Mouse (Mus musculus) liver (tissue): Measurements from ENCODE around the gene Tmprss11f.
"Not testable (repeated sequence)": the region's sequence is repeated elsewhere in the genome, so short reads cannot be mapped to it uniquely, and the experiment has no call there.

Source experiments
- DNase-seq: peaks from one replicate; pipeline ENCODE4 v3.0.0-alpha.2; 2020; ENCODE audit warnings: mixed read lengths

The Tmprss11f gene

DNA sequence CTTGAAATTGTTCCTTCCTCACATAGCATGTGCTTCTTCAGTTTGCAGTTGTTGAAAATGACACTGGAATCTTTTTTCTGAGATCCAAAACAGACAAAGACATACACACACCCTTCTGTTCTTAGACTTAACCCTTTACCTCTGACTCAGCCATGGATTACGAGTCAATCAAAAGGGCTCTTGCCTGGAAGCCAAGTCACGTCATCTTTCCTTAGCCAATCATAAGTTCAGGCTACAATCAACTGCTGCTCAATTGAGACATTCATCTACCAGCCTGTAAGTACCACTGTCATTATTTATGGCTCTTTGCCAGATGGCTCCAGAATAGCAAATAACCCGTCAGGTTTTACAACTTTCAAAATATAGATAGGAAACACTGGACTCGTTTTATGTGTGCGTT lies at the start of gene Tmprss11f:
Gene Tmprss11f, minus strand, starts transcription at position 101 of the 400 bp plus-strand sequence.
- DNase-seq: no peak

GRCm38 (mm10) chr5:86676262-86676661 lies 44.0 kb upstream of the Tmprss11f start, which contains the start of gene Tmprss11b:
TSS of gene Tmprss11b (minus strand) at chr5:86676362.
- no peak for DNase-seq

DNA sequence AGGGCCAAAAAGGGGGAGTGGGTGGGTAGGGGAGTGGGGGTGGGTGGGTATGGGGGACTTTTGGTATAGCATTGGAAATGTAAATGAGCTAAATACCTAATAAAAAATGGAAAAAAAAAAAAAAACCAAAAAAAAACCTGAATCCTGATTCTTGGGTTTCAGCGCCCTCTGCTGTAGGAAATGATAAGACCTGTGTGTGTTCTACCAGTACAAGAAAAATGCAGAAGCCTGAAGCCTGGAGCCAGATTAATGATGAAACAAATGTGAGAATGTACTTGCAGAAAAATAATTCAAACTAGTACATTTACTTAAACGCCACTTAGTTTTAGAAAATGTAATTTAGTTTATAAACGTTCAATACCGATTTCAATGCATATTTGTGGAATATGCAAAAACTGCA lies 17.0 kb upstream of the Tmprss11f start:
- peak; percentile 9 for DNase-seq

DNA sequence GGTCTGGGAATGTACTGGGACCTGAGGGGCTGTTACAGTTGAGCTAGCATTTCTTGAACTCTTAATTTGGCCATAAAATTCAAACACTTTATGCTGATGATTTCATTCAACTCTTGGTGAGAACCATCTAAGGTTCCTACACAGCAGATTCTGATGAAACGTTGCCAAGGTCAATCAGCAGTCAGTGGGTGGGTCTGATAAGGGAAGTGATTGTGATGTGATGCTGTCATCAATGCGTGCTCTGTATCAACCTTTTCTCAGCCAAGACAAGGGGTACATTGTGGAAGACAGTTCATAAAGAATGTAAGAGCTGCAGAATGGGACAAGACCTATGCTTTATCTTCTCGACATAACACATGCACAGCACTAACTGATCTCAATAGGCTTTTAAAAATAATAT lies 8.6 kb upstream of the Tmprss11f start:
- DNase-seq: no peak

GRCm38 (mm10) chr5:86630700-86631099 lies 1.5 kb downstream of the Tmprss11f start:
- DNase-seq: no peak

DNA sequence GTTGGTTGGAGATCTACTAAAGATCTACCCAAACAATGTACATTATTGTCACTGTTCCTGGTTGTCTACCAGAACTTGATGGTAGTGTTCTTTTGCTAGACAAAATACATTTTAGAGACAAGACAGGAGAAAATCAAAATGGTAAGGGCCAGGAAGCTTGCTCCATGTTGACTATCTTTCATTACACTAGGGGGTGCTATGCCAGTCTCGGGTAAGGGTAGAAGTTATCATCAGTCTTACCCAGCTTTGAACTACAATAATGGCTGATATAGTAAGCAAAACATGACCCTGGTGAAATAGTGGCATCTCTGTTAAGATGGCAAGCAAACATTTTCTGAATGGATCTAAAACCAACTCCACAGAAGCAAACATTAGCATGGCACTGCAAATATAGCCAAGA lies 10.4 kb downstream of the Tmprss11f start:
- no peak for DNase-seq

- DNase-seq: no peak
Observed at GRCm38 (mm10) chr5:86585896-86586295, 46.3 kb downstream of the Tmprss11f start.

DNA sequence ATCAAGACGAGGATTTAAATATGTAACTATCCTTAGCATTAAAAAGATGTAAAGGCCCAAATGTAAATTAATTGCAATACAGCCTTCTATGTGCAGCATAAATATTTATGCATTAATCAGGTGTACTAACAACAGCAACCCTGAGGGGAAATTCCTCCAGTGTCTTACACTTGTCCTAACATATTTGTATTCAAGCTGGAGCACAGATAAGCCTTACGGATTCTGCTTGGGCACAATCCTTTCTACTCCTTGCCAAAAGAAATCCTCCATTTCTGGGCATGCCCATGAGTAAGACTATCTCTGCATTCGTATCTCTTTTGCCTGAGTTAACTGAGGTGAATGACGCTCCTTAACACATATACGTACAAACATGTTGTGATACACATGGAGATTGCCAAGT lies 49.6 kb downstream of the Tmprss11f start:
- DNase-seq: no peak

DNA sequence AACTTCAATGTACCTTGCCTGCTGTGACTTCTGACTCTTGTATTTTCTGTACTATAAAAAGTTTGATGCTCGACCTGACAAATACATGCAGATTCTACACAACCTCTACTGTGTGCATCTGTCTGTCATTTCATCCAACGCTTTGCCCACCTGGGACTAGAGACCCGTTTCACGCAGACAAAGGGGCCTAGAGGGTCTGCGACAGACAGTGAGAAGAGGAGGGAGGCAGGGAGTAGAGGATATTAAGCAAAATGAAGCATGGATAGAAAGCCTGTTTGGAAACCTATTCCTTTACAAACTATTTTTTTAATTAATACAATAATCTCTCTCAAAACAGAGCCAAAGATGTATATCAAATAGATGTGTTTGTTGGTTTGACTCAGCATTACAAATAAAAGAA lies 50.2 kb downstream of the Tmprss11f start:
- DNase-seq: no peak

GRCm38 (mm10) chr5:86578761-86579160 lies 53.5 kb downstream of the Tmprss11f start:
- DNase-seq: not testable (repeated sequence)

GRCm38 (mm10) chr5:86546693-86547092 lies 85.5 kb downstream of the Tmprss11f start:
- no peak for DNase-seq

GRCm38 (mm10) chr5:86540601-86541000 lies 91.6 kb downstream of the Tmprss11f start:
- DNase-seq: no peak

GRCm38 (mm10) chr5:86528725-86529124 lies 103.5 kb downstream of the Tmprss11f start:
- DNase-seq: no peak

GRCm38 (mm10) chr5:86518500-86518899 lies 113.7 kb downstream of the Tmprss11f start, which contains the start of gene Tmprss11g:
TSS of gene Tmprss11g (minus strand) at chr5:86518600.
- DNase-seq: no peak

DNA sequence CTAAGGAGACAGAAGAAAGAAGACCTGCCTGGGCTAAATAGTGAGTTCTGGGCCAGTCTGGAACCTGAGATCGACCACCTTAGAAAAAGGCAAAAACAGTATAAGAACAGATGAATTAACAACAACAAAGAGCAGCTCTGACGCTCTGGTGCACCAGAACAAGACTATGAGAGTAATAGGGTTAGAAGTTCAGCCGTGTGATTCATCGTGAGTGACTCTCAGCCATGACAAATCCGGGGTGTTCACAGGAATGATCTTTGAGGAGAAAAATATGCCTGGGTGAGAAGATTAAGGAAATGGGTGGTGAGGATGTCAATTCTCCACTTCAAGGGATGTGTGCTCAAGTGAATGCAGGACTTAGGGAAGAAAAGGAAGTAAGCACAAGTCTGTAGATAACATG lies 120.7 kb downstream of the Tmprss11f start:
- no peak for DNase-seq

GRCm38 (mm10) chr5:86493453-86493852 lies 138.8 kb downstream of the Tmprss11f start:
- DNase-seq: no peak

DNA sequence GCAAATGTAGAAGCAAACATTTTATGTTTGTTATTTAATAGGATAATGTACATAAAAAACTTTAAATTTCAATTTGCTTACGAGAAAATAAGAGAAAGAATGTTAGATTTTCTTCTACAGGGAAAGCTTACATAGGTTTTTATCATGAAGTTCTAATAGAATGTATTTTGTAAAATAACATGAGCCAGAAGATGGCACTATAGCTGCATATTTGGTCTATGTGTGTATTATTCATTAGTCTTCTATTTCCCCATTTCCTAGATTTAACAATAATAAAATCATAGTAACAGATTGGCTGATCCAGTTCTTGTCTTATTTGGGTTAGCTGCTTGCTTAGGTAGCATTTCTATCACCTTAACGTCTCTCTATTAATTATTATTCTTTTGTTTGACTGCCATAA lies 149.7 kb downstream of the Tmprss11f start:
- no peak for DNase-seq

- no peak for DNase-seq
Observed at GRCm38 (mm10) chr5:86482031-86482430, 150.2 kb downstream of the Tmprss11f start.

GRCm38 (mm10) chr5:86473859-86474258 lies 158.4 kb downstream of the Tmprss11f start:
- DNase-seq: no peak
